Mouse (Mus musculus) spleen, postnatal 36 days (tissue): ENCODE data around the gene Lrrc41.

Experiments used
- DNase-seq, 2 experiments: peaks; one replicate each; pipeline ENCODE4 v3.0.0; 2022; ENCODE audit warnings: low spot score in 2 of 2, mixed read lengths in 1 of 2

Gene Lrrc41

GRCm38 (mm10) chr4:116143891-116144717, 69.0 kb downstream of the Lrrc41 start:
- peak; percentile 32 to 34 for DNase-seq
